Mouse (Mus musculus) cortical plate, adult 2 months (tissue): Measurements from ENCODE around the gene Atp6v1e1. TPM values are rescaled to one million over a fixed set of nuclear protein-coding genes. Genes with fewer than 3 reads are reported as not detected.

Source experiments
- H3K27ac ChIP-seq: fragments of 200-500 bp; 2 replicates; pipeline ENCODE4 v1.5.1; 2012; ENCODE audit warnings: low read length, control low read depth, inconsistent platforms; ENCODE audit not compliant: insufficient read depth
- H3K4me1 ChIP-seq: fragments of 200-500 bp; 2 replicates; pipeline ENCODE4 v1.6.1; 2011; ENCODE audit warnings: low read length; ENCODE audit not compliant: control insufficient read depth, insufficient read depth
- H3K4me3 ChIP-seq: fragments of 200-500 bp; 2 replicates; pipeline ENCODE4 v1.5.1; 2011; ENCODE audit warnings: mild to moderate bottlenecking, low read length, control low read depth; ENCODE audit not compliant: insufficient read depth
- CTCF ChIP-seq: fragments of 200-500 bp; IDR thresholded peaks from 2 replicates; pipeline ENCODE4 v1.5.1; 2011; ENCODE audit warnings: mild to moderate bottlenecking, control low read depth, low read length; ENCODE audit not compliant: insufficient read depth; ENCODE audit errors: extremely low read depth
- POLR2A ChIP-seq: fragments of 200-500 bp; IDR thresholded peaks from 2 replicates; pipeline ENCODE4 v1.6.1; 2011; ENCODE audit warnings: mild to moderate bottlenecking, low read length, control low read depth; ENCODE audit not compliant: insufficient read depth; ENCODE audit errors: extremely low read depth
- polyA plus RNA-seq: library from polyadenylated mRNA; depleted of rRNA; stranded (reverse); fragments of >200 nt; gene quantifications from 2 replicates; pipeline ENCODE4 v1.2.3, GENCODE M21; 2012; rRNA removed

The Atp6v1e1 gene
- polyA plus RNA-seq, 1 experiment = 605 TPM

GRCm38 (mm10) chr6:120778226-120778625, 44.4 kb downstream of the Atp6v1e1 start:
- Histone ChIP-seq H3K4me3 (no peak overlapping the region), H3K4me1 (no peaks in the 10 kb centered on the region), H3K27ac (no peak overlapping the region)
- TF ChIP-seq POLR2A = no peak
- no peak for TF ChIP-seq CTCF

GRCm38 (mm10) chr6:120777533-120777932, 45.1 kb downstream of the Atp6v1e1 start:
- Histone ChIP-seq H3K4me3 (no peak overlapping the region), H3K27ac (no peak overlapping the region), H3K4me1 (no peaks in the 10 kb centered on the region)
- TF ChIP-seq POLR2A = no peak
- TF ChIP-seq CTCF = no peak

DNA sequence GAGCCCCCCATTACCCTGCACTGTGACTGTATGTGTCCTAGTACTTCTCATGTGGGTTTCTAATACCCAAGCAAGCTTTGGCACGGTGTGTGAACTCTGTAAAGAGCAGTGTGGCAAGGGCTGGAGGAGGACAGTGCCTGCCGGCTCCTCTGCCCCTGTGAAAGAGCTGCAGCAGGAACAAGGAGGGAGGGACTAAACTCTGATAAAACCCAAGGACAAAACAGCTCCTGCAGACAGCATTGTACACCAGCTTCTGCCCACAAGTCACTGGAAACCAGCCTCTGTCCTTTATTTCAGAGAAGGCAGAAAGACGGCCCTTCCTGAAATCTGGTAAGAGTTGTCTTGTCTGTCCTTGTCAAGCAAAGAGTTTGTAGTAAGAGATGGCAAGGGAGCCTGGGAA, 46.3 kb downstream of the Atp6v1e1 start:
- no peak overlapping the region for H3K4me3 ChIP-seq
- no peak for TF ChIP-seq POLR2A
- no peak for TF ChIP-seq CTCF
- H3K4me1 ChIP-seq = no peaks in the 10 kb centered on the region
- no peak overlapping the region for H3K27ac ChIP-seq

DNA sequence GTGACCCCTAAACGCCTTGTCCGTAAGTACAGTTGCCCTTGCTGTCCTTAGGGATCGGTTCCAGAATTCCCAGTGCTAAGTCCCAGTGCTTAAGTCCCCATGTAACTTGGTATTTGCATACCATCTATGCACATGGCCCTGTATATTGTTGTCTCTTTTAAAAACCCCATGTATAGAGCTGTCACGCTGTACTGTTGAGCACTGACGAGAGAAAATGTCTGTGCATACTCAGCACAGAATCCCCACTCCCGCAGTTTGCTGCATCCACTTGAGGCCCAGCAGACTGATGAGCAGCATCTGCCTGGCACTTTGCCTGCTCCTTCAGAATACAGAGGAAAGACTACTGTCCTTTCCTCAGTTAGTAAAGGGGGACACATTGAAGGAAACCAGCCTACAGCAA, 48.8 kb downstream of the Atp6v1e1 start:
- TF ChIP-seq POLR2A (no peak), CTCF (no peak)
- Histone ChIP-seq H3K4me1 (no peaks in the 10 kb centered on the region), H3K4me3 (peak overlapping the region; percentile 2; the same call in 1 of the 2 replicates), H3K27ac (peak overlapping the region; percentile 12; the same call in 1 of the 2 replicates)

GRCm38 (mm10) chr6:120773149-120773628, 49.4 kb downstream of the Atp6v1e1 start, which contains the start of gene Slc25a18:
Gene Slc25a18, plus strand, starts transcription at chr6:120773578.
- TF ChIP-seq CTCF = no peak
- no peak for TF ChIP-seq POLR2A
- H3K4me3 ChIP-seq = peak within 1 kb of the TSS; percentile 2; the same call in 1 of the 2 replicates
- peak within 1 kb of the TSS; percentile 12; the same call in 1 of the 2 replicates for H3K27ac ChIP-seq
- no peaks in the 10 kb centered on the region for H3K4me1 ChIP-seq

DNA sequence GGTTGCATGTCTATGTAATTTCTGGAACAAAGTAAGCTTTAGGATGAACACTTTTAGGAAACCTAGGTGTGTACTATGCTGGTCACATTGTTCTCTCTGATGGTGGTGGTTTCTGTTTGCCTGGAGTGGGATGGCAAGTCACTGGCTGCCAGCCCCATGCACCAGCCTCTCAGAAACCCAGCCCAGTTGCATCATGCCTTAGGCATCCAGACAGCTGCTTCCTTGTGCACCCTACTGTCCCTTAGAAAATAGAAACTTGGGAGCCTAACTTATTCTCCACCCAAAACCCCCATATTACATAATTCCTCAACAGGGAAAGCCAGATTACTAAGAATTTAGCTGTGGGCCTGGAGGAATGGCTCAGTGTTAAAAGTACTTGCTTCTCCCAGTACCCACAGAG, 50.6 kb downstream of the Atp6v1e1 start:
- TF ChIP-seq CTCF (no peak), POLR2A (no peak)
- no peaks in the 10 kb centered on the region for H3K4me1 ChIP-seq
- H3K27ac ChIP-seq = no peak overlapping the region
- no peak overlapping the region for H3K4me3 ChIP-seq

DNA sequence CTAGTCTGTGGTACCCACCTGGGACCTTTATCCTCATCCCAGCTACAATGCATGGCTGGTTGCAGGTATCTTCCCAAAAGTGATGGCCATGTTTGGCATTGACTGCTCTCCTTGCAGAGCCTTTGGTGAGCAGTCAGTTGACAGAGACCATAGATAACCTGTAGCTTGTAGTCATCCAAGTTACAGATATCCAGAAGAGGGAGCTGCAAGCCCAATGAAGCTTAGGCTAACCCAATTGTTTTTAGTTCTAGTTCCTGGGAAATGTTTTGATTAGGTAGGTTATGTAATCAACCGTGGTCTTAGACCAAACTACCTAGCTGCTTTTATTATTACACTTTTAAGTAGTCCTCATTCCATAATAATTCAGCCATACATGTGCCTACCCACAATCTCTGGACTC, 51.2 kb downstream of the Atp6v1e1 start:
- no peak overlapping the region for H3K27ac ChIP-seq
- TF ChIP-seq POLR2A = no peak
- no peak for TF ChIP-seq CTCF
- no peaks in the 10 kb centered on the region for H3K4me1 ChIP-seq
- no peak overlapping the region for H3K4me3 ChIP-seq

DNA sequence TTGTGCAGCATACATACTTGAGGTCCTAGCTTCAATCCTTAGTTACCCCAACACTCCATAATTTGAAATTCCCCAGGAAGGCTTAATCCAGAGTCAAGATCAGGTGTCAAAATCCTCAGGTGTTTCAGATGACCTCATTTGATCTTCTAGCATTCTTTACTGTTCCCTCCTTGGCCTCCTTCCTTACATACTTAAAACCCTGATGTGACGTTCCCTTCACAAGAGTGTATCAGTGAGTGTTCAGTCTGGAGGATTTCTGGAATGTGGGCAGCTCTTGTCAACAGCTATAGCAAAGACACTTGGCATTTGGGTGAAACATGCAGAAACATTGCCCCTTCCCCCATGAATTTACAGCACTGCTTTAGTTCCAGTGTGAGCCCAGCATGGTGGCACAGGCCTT, 52.6 kb downstream of the Atp6v1e1 start:
- H3K4me3 ChIP-seq = no peak overlapping the region
- no peak for TF ChIP-seq CTCF
- TF ChIP-seq POLR2A = no peak
- no peaks in the 10 kb centered on the region for H3K4me1 ChIP-seq
- no peak overlapping the region for H3K27ac ChIP-seq

- Histone ChIP-seq H3K4me1 (no peaks in the 10 kb centered on the region), H3K27ac (no peak overlapping the region), H3K4me3 (no peak overlapping the region)
- TF ChIP-seq POLR2A (no peak), CTCF (no peak)
These were observed 61.4 kb downstream of the Atp6v1e1 start for GRCm38 (mm10) chr6:120761151-120761550.

DNA sequence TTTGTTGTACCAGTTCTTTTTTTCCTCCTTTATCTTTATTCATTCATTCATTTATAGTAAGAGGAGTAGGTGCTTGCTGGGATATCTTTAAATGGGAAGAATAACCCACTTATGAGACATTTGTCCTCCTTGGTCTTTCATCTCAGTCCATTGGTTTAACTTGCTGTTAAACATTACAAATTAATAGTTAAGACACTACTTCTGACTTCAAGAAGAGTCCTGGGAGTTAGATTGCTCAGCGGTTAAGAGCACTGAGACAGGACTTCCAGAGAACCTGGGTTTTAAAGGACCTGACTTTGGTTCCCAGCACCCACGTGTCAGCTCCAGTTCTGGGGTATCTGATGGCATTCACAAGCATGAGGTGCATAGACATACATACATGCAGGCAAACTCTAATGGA, 76.2 kb downstream of the Atp6v1e1 start:
- H3K4me1 ChIP-seq = no peaks in the 10 kb centered on the region
- H3K4me3 ChIP-seq = no peak overlapping the region
- no peak overlapping the region for H3K27ac ChIP-seq
- no peak for TF ChIP-seq CTCF
- no peak for TF ChIP-seq POLR2A

Other genes with a start within 250 kb of the Atp6v1e1 start
- gene Cecr2, start 156.4 kb downstream of the Atp6v1e1 start, polyA plus RNA-seq = 2.3 and 2.5 TPM in 2 replicates
- gene Slc25a18, start 49.2 kb downstream of the Atp6v1e1 start, polyA plus RNA-seq = 124 and 139 TPM in 2 replicates
- 22.6 and 22.7 TPM in 2 replicates for gene Bcl2l13, start 13.4 kb upstream of the Atp6v1e1 start, polyA plus RNA-seq
- 12.7 and 13.1 TPM in 2 replicates for gene Bid, start 94.1 kb upstream of the Atp6v1e1 start, polyA plus RNA-seq